Mouse (Mus musculus) bone marrow macrophage, adult 2 months (primary cell): ENCODE measurements around the gene Myo10.

Source experiments
- CTCF ChIP-seq: IDR thresholded peaks from 2 replicates; pipeline ENCODE4 v1.5.1; 2012; ENCODE audit warnings: low read depth, mild to moderate bottlenecking, low read length, moderate library complexity
- POLR2A ChIP-seq: IDR thresholded peaks from 2 replicates; pipeline ENCODE4 v1.6.1; 2012; ENCODE audit warnings: mild to moderate bottlenecking, low read depth, low read length, borderline replicate concordance

DNA sequence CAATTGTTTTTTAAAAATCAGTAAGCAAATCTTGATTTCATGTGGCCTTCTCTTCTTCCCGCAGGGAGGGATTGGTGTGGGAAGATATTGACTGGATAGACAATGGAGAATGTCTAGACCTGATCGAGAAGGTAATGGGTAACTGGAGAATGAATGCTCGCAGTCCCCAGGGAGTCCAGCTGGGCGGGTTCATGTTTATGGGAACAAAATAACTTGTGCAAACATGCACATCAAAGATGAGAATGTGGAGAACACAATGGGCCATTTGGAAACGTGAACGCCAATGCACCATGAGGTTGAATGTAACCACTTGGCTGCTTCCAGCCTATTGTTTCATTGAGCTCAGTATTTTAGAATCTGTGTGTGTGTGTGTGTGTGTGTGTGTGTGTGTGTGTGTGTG is 114.2 kb downstream of the Myo10 start:
- TF ChIP-seq CTCF: no peak
- no peak for TF ChIP-seq POLR2A
